Mouse (Mus musculus): ENCODE measurements at regions not wholly inside any gene's neighbourhood (a gene's known extent, or its start where the extent isn't known, plus 50 kb on each side); places are given as distances from the start of the nearest gene placed in this dataset.

GRCm38 (mm10) chr7:144996847-144997246 lies 57.1 kb upstream of the Ccnd1 start:
- TF ChIP-seq POLR2A (IDR thresholded peaks at IDR 0.05; ENCODE audit: borderline replicate concordance, extremely low read depth, insufficient read depth, insufficient read length, poor library complexity, severe bottlenecking) = no peak
- TF ChIP-seq CTCF (IDR thresholded peaks at IDR 0.05; ENCODE audit: borderline replicate concordance, extremely low read depth, insufficient read depth, insufficient read length) = no peak
